Mouse (Mus musculus): Measurements from ENCODE around the gene Popdc3. TPM values are rescaled to one million over a fixed set of nuclear protein-coding genes. Genes with fewer than 3 reads are reported as not detected.

Popdc3 gene
- polyA plus RNA-seq (2012; rRNA removed; ENCODE audit: low replicate concordance), result 5.1 TPM in 1 of 2 replicates, not detected in the other

GRCm38 (mm10) chr10:45177798-45178197 is at the start of gene Popdc3:
Popdc3 (plus strand) TSS chr10:45178098.

GRCm38 (mm10) chr10:45335434-45336422 is 157.8 kb downstream of the Popdc3 start, which contains the start of gene Bves:
Bves (plus strand) TSS chr10:45335772.

Other genes starting within 250 kb of the Popdc3 start
- 6.5 and 7.6 TPM in 2 replicates for gene Prep, start 110.9 kb upstream of the Popdc3 start, polyA plus RNA-seq (2012; rRNA removed; ENCODE audit: low replicate concordance)
- gene Bves, start 157.7 kb downstream of the Popdc3 start, polyA plus RNA-seq (2012; rRNA removed; ENCODE audit: low replicate concordance), result 0.10 and 5.4 TPM in 2 replicates

All from mammary gland, adult 2 months (tissue).